8 mouse cellular contexts compared by ENCODE assay signal in the genomic region with DNA sequence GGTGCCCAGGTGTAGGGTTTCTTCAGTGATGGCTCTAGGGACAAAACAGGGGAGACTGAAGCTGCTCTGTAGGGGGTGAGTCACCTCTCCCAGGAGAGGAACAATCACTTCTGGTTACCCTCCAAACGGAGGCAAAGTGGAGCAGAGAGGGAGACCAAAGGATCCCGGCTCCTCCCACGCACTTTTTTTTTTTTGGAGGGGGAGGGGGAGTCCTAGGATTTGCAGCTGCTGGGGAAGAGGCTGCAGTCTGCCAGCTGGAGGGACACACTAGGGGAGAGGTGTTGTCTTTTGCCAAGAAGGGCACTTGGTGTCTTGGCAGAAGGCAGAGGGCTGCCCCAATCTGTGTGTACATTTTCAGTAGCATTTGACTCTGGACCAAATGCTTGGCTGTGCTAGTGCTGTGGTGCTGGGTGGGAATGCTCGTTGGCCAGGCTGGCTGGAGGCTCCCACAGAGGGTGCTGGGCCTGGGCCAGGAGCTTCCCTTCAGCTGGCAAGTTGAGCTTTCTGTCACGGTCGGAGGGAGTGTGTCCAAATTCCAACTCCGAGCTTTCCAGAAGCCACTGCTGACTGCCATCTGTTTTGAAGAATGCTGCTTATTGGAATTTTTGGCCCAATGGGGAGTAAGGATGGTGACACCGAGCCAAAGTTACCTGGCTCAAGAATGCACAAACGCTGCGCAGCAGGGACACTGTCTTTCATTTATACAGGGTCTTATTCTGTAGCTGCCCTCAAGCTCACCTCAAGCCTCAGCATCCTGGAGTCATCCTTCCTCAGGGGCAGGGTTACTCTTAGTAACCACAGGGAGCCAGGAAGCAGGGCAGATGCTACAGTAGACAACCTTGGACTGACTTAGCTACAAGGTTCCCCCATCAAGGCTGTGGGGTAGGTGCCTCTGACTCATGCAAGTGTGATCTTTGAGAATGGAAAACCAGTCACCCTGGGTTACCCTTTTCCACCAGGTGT. TPM values are rescaled to one million over a fixed set of nuclear protein-coding genes. Genes with fewer than 3 reads are reported as not detected.
A peak's percentile ranks its signal among the peaks of the same experiment; 100 is the strongest.
DNase-seq lines count a peak whose midpoint lies in the region; ATAC-seq and TF ChIP-seq lines count a peak whose summit lies in the region.

No protein-coding gene starts in this region.

- ATAC-seq in embryonic facial prominence, embryonic 12.5 days (ENCODE audit: insufficient number of reproducible peaks, insufficient read depth, low FRiP score, low TSS enrichment): 0 out of 2 replicates have a peak, but pooled peaks have one; percentile 48
- ATAC-seq in midbrain, embryonic 12.5 days (ENCODE audit: low FRiP score, low read depth): no peak

- H3K4me2 ChIP-seq in embryonic facial prominence, embryonic 12.5 days (replicated peaks): peak overlapping the region; percentile 49
- H3K4me2 ChIP-seq in midbrain, embryonic 12.5 days (replicated peaks): peak overlapping the region; percentile 23

- H3K27ac ChIP-seq in embryonic facial prominence, embryonic 12.5 days: peak overlapping the region; percentile 91
- H3K27ac ChIP-seq in kidney, adult 2 months (ENCODE audit: insufficient read depth, low read depth, low read length): peak overlapping the region; percentile 98
- H3K27ac ChIP-seq in limb, embryonic 10.5 days: peak overlapping the region; percentile 81
- peak overlapping the region; percentile 57 for H3K27ac ChIP-seq in midbrain, embryonic 12.5 days (replicated peaks)
- H3K27ac ChIP-seq in testis, adult 2 months (ENCODE audit: control insufficient read depth, insufficient read depth, low read depth, low read length): peak overlapping the region; percentile 73

- no peaks in the 10 kb centered on the region for H3K27me3 ChIP-seq in embryonic facial prominence, embryonic 12.5 days
- H3K27me3 ChIP-seq in kidney, adult 2 months (replicated peaks; ENCODE audit: control insufficient read depth, insufficient read depth, low read length): no peaks in the 10 kb centered on the region
- H3K27me3 ChIP-seq in limb, embryonic 10.5 days (ENCODE audit: low read depth, poor library complexity, severe bottlenecking): no peaks in the 10 kb centered on the region
- H3K27me3 ChIP-seq in midbrain, embryonic 12.5 days: no peaks in the 10 kb centered on the region
- H3K27me3 ChIP-seq in testis, adult 2 months (ENCODE audit: control insufficient read depth, insufficient read depth, low read length): no peaks in the 10 kb centered on the region

- H3K9ac ChIP-seq in embryonic facial prominence, embryonic 12.5 days: peak overlapping the region; percentile 40
- 0 out of 2 replicates have a peak overlapping the region, but pooled peaks have one; percentile 32 for H3K9ac ChIP-seq in midbrain, embryonic 12.5 days (replicated peaks)

- TF ChIP-seq CTCF in kidney, adult 2 months (conservative IDR thresholded peaks at IDR 0.05; ENCODE audit: insufficient read depth, insufficient read length, low read depth, low read length): no peak
- TF ChIP-seq CTCF in testis, adult 2 months (IDR thresholded peaks at IDR 0.05; ENCODE audit: control insufficient read depth, insufficient read depth, insufficient replicate concordance, low read depth, low read length): no peak

- peak; percentile 45 to 60 for DNase-seq in urinary bladder, adult 18-20 months (ENCODE audit: low spot score in 2 of 2)
- DNase-seq in urinary bladder, postnatal 10 days (ENCODE audit: low spot score): no peak
- DNase-seq in heart, adult 18-20 months: peak; percentile 88 to 91
- DNase-seq in kidney, adult 2 months: peak; percentile 98
- peak; percentile 72 for DNase-seq in limb, embryonic 10.5 days (ENCODE audit: low spot score)

- H3K36me3 ChIP-seq in embryonic facial prominence, embryonic 12.5 days: peaks cover 21% of the 10 kb centered on the region
- no peaks in the 10 kb centered on the region for H3K36me3 ChIP-seq in kidney, adult 2 months (ENCODE audit: control insufficient read depth, insufficient read depth, low read length)
- H3K36me3 ChIP-seq in limb, embryonic 10.5 days: peaks cover 24% of the 10 kb centered on the region
- peaks cover 15% of the 10 kb centered on the region; the same call in 1 of the 2 replicates for H3K36me3 ChIP-seq in midbrain, embryonic 12.5 days
- H3K36me3 ChIP-seq in testis, adult 2 months (ENCODE audit: control insufficient read depth, insufficient read depth, low read length): peaks cover 3% of the 10 kb centered on the region; the same call in 1 of the 2 replicates

- H3K9me3 ChIP-seq in embryonic facial prominence, embryonic 12.5 days: no peaks in the 10 kb centered on the region
- H3K9me3 ChIP-seq in limb, embryonic 10.5 days (replicated peaks): no peaks in the 10 kb centered on the region
- H3K9me3 ChIP-seq in midbrain, embryonic 12.5 days: no peaks in the 10 kb centered on the region

- peaks cover 28% of the 10 kb centered on the region for H3K4me1 ChIP-seq in embryonic facial prominence, embryonic 12.5 days
- peaks cover 18% of the 10 kb centered on the region for H3K4me1 ChIP-seq in kidney, adult 2 months (ENCODE audit: control insufficient read depth, insufficient read depth, low read length)
- peaks cover 54% of the 10 kb centered on the region for H3K4me1 ChIP-seq in limb, embryonic 10.5 days
- H3K4me1 ChIP-seq in midbrain, embryonic 12.5 days: peaks cover 26% of the 10 kb centered on the region
- peaks cover 6% of the 10 kb centered on the region for H3K4me1 ChIP-seq in testis, adult 2 months (ENCODE audit: control insufficient read depth, insufficient read depth, low read length)

- TF ChIP-seq POLR2A in kidney, adult 2 months (IDR thresholded peaks at IDR 0.05; ENCODE audit: low read depth, low read length): no peak
- no peak for TF ChIP-seq POLR2A in testis, adult 2 months (IDR thresholded peaks at IDR 0.05; ENCODE audit: control insufficient read depth, low read depth, low read length)

- peak overlapping the region; percentile 26 for H3K4me3 ChIP-seq in embryonic facial prominence, embryonic 12.5 days
- H3K4me3 ChIP-seq in kidney, adult 2 months (ENCODE audit: insufficient read depth, low read depth, low read length): peak overlapping the region; percentile 49
- H3K4me3 ChIP-seq in limb, embryonic 10.5 days: peak overlapping the region; percentile 36
- no peak overlapping the region for H3K4me3 ChIP-seq in midbrain, embryonic 12.5 days
- H3K4me3 ChIP-seq in testis, adult 2 months (ENCODE audit: control insufficient read depth, low read depth, low read length): no peak overlapping the region

- 11% methylated on average over 10 of the region's 10 CpGs for WGBS in embryonic facial prominence, embryonic 12.5 days
- WGBS in kidney, adult 2 months: 2% methylated on average over 10 of the region's 10 CpGs
- 12% methylated on average over 10 of the region's 10 CpGs for whole genome bisulfite sequencing in limb, embryonic 10.5 days
- WGBS in midbrain, embryonic 12.5 days: 24% methylated on average over 10 of the region's 10 CpGs

RNA-seq across cellular contexts. Expression of gene Zdhhc18, which starts 10.5 kb away (rescaled TPM):
- polyA plus RNA-seq in embryonic facial prominence, embryonic 12.5 days (2016; fragmentation: Nextera tagmentation; extraction: Ambion mirVana): 4.5 and 6.2 TPM in 2 replicates
- total RNA-seq in heart, adult 18-20 months (2021): 10 to 100 TPM; 20.9 to 31.7 TPM
- 28.7 and 31.6 TPM in 2 replicates for polyA plus RNA-seq in kidney, adult 2 months (2012; rRNA removed)
- polyA plus RNA-seq in limb, embryonic 10.5 days (2016; fragmentation: Nextera tagmentation; extraction: Ambion mirVana): 3.6 and 4.0 TPM in 2 replicates
- polyA plus RNA-seq in midbrain, embryonic 12.5 days (2016; fragmentation: Nextera tagmentation; extraction: Ambion mirVana): 4.1 and 4.7 TPM in 2 replicates
- 4.2 and 4.5 TPM in 2 replicates for polyA plus RNA-seq in testis, adult 2 months (2012; rRNA removed)

RNA-seq across cellular contexts. Expression of gene Pigv, which starts 12.0 kb away (rescaled TPM):
- polyA plus RNA-seq in embryonic facial prominence, embryonic 12.5 days (2016; fragmentation: Nextera tagmentation; extraction: Ambion mirVana): 19.7 and 20.4 TPM in 2 replicates
- 10 to 100 TPM; 12.5 to 12.7 TPM for total RNA-seq in heart, adult 18-20 months (2021)
- polyA plus RNA-seq in kidney, adult 2 months (2012; rRNA removed): 15.8 and 16.2 TPM in 2 replicates
- 17.9 and 19.6 TPM in 2 replicates for polyA plus RNA-seq in limb, embryonic 10.5 days (2016; fragmentation: Nextera tagmentation; extraction: Ambion mirVana)
- 18.3 and 19.1 TPM in 2 replicates for polyA plus RNA-seq in midbrain, embryonic 12.5 days (2016; fragmentation: Nextera tagmentation; extraction: Ambion mirVana)
- 8.7 and 8.9 TPM in 2 replicates for polyA plus RNA-seq in testis, adult 2 months (2012; rRNA removed)

RNA-seq across cellular contexts. Expression of gene Sfn, which starts 58.5 kb away (rescaled TPM):
- polyA plus RNA-seq in embryonic facial prominence, embryonic 12.5 days (2016; fragmentation: Nextera tagmentation; extraction: Ambion mirVana): 44.4 and 52.7 TPM in 2 replicates
- 1 to 10 TPM; 1.0 to 1.4 TPM for total RNA-seq in heart, adult 18-20 months (2021)
- 7.2 and 7.6 TPM in 2 replicates for polyA plus RNA-seq in kidney, adult 2 months (2012; rRNA removed)
- polyA plus RNA-seq in limb, embryonic 10.5 days (2016; fragmentation: Nextera tagmentation; extraction: Ambion mirVana): 29.7 and 38.7 TPM in 2 replicates
- polyA plus RNA-seq in midbrain, embryonic 12.5 days (2016; fragmentation: Nextera tagmentation; extraction: Ambion mirVana): 6.7 and 9.5 TPM in 2 replicates
- polyA plus RNA-seq in testis, adult 2 months (2012; rRNA removed): 0.81 and 1.1 TPM in 2 replicates

Comparison
In these comparisons a context has a peak if more than half of its experiments do, and no peak if none do; other contexts are left out.
1. H3K4me3 ChIP-seq: peak in embryonic facial prominence, embryonic 12.5 days (single experiment), kidney, adult 2 months (single experiment) and limb, embryonic 10.5 days (single experiment); none in midbrain, embryonic 12.5 days (single experiment) and testis, adult 2 months (single experiment).
2. Peak in every context shown above with its lines, with median percentiles within 50 percentile points of each other: H3K27ac ChIP-seq.